Comparison of ENCODE assay signal across 8 mouse cellular contexts in genomic region chr2:168589368-168590167, GRCm38 (mm10). TPM values are rescaled to one million over a fixed set of nuclear protein-coding genes. Genes with fewer than 3 reads are reported as not detected.
A peak's percentile ranks its signal among the peaks of the same experiment; 100 is the strongest.
DNase-seq lines count a peak whose midpoint lies in the region; ATAC-seq lines count a peak whose summit lies in the region.

No protein-coding gene starts in this region.

- H3K4me1 ChIP-seq in embryonic facial prominence, embryonic 14.5 days (ENCODE audit: control insufficient read depth, insufficient read depth, low read length) = peaks cover 18% of the 10 kb centered on the region
- H3K4me1 ChIP-seq in intestine, embryonic 15.5 days (replicated peaks) = peaks cover 21% of the 10 kb centered on the region; the same call in 1 of the 2 replicates

- peak overlapping the region; percentile 46 for H3K9ac ChIP-seq in embryonic facial prominence, embryonic 14.5 days (ENCODE audit: low read depth, low read length)
- H3K9ac ChIP-seq in intestine, embryonic 15.5 days = peak overlapping the region; percentile 51

- no peaks in the 10 kb centered on the region for H3K36me3 ChIP-seq in embryonic facial prominence, embryonic 14.5 days (ENCODE audit: control insufficient read depth, insufficient read depth, low read length)
- H3K36me3 ChIP-seq in intestine, embryonic 15.5 days = no peaks in the 10 kb centered on the region

- peaks cover 35% of the 10 kb centered on the region for H3K27me3 ChIP-seq in embryonic facial prominence, embryonic 14.5 days (replicated peaks; ENCODE audit: control insufficient read depth, insufficient read depth, low read length)
- peaks cover 13% of the 10 kb centered on the region for H3K27me3 ChIP-seq in intestine, embryonic 15.5 days (replicated peaks)

- H3K4me3 ChIP-seq in embryonic facial prominence, embryonic 14.5 days (ENCODE audit: low read depth, low read length) = peak overlapping the region; percentile 39
- H3K4me3 ChIP-seq in intestine, embryonic 15.5 days (replicated peaks) = peak overlapping the region; percentile 51

- no peak overlapping the region for H3K27ac ChIP-seq in embryonic facial prominence, embryonic 14.5 days (replicated peaks; ENCODE audit: low read depth, low read length)
- no peak overlapping the region for H3K27ac ChIP-seq in intestine, embryonic 15.5 days

- ATAC-seq in embryonic facial prominence, embryonic 14.5 days (ENCODE audit: low read depth) = peak; percentile 47; the same call in 1 of the 2 replicates
- peak; percentile 73 for ATAC-seq in intestine, embryonic 15.5 days

- DNase-seq in right cerebral cortex, postnatal 25 days = peak; percentile 38
- no peak for DNase-seq in right cerebral cortex, postnatal 10 days (ENCODE audit: low spot score in 2 of 2)
- DNase-seq in embryonic facial prominence, embryonic 14.5 days (ENCODE audit: low spot score) = no peak
- DNase-seq in naive thymus-derived CD4-positive, alpha-beta T cell, adult 2 months (ENCODE audit: low read depth) = peak; percentile 83
- no peak for DNase-seq in cerebellum, postnatal 10 days
- DNase-seq in yolk sac, embryonic 10.5 days (ENCODE audit: low spot score) = no peak
- DNase-seq in right cerebral cortex, adult 18-20 months = no peak

- no peaks in the 10 kb centered on the region for H3K9me3 ChIP-seq in embryonic facial prominence, embryonic 14.5 days (ENCODE audit: control insufficient read depth, low read length)
- no peaks in the 10 kb centered on the region for H3K9me3 ChIP-seq in intestine, embryonic 15.5 days

- H3K4me2 ChIP-seq in embryonic facial prominence, embryonic 14.5 days (ENCODE audit: low read depth, low read length) = peak overlapping the region; percentile 52
- peak overlapping the region; percentile 68 for H3K4me2 ChIP-seq in intestine, embryonic 15.5 days (replicated peaks)

- WGBS in embryonic facial prominence, embryonic 14.5 days = 10% methylated on average over 20 of the region's 21 CpGs
- 12% methylated on average over 21 of the region's 21 CpGs for WGBS in intestine, embryonic 15.5 days

RNA-seq across cellular contexts. Expression of gene Nfatc2, which starts 11.9 kb away (rescaled TPM):
- polyA plus RNA-seq in embryonic facial prominence, embryonic 14.5 days (2014; fragmentation: Nextera tagmentation; extraction: Ambion mirVana) = 5.7 and 5.8 TPM in 2 replicates
- 1.8 and 2.4 TPM in 2 replicates for polyA plus RNA-seq in intestine, embryonic 15.5 days (2015; fragmentation: Nextera tagmentation; extraction: Ambion mirVana)

Comparison
In these comparisons a context has a peak if more than half of its experiments do, and no peak if none do; other contexts are left out.
1. DNase-seq: peak in right cerebral cortex, postnatal 25 days (single experiment) and naive thymus-derived CD4-positive, alpha-beta T cell, adult 2 months (single experiment); none in right cerebral cortex, postnatal 10 days (0 of 2), embryonic facial prominence, embryonic 14.5 days (single experiment), cerebellum, postnatal 10 days (0 of 2), yolk sac, embryonic 10.5 days (single experiment) and right cerebral cortex, adult 18-20 months (single experiment).